Mouse (Mus musculus) erythroblast, embryonic 14.5 days (primary cell): Measurements from ENCODE around the gene Cfap46.

Experiments used
- GATA1 ChIP-seq: IDR thresholded peaks from 2 replicates; pipeline ENCODE4 v1.6.1; 2012; ENCODE audit warnings: low read length, inconsistent platforms, mixed read lengths
- TAL1 ChIP-seq: IDR thresholded peaks from 3 replicates; pipeline ENCODE4 v1.6.1; 2012; ENCODE audit warnings: low read length, inconsistent platforms, mixed read lengths

DNA sequence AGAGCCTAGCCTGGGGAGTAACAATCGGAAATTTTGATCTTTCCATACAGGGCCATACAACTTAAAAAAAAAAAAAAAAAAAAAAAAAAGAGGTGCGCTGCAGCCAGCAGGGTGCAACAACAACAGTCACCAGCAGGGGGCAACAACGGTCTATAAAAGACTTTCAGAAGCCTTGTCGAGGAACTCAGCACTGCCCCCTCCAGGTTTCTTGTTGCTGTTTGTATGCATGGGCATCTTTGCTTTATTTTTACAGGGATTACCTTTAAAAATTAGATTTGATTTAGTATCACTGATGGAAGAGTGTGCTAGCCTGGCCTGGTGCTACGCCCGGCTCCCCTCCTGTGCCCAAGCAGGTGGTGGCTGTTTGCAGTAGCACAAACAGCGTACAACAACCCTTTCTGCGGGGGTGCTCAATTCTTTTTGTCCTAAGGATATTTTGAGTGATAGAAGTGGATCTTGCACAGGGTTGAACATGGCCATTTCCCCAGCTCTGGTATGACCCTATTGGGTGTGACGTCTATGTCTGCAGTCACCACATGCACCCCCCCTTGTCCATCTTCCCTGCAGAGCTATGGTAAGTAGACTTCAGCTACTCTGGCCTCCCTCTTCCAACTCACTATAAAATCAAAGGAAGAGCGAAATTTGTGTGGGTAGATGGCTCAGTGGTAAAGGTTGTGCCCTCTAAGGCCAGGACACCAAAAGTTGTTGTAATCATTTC is 35.4 kb downstream of the Cfap46 start:
- TF ChIP-seq TAL1 (no peak), GATA1 (no peak)
